Mouse (Mus musculus): ENCODE results near the gene Agps. TPM values are rescaled to one million over a fixed set of nuclear protein-coding genes. Genes with fewer than 3 reads are reported as not detected.

Agps gene
- 10 to 100 TPM; 52.8 to 71.8 TPM for polyA plus RNA-seq (2017; shearing (Covaris generic))

GRCm38 (mm10) chr2:75831881-75832633 lies at the start of gene Agps:
Gene Agps (plus strand): TSS chr2:75832177.

GRCm38 (mm10) chr2:75938117-75939063 lies 106.4 kb downstream of the Agps start, which contains the start of gene Ttc30b:
Gene Ttc30b (minus strand): TSS chr2:75938585.

DNA sequence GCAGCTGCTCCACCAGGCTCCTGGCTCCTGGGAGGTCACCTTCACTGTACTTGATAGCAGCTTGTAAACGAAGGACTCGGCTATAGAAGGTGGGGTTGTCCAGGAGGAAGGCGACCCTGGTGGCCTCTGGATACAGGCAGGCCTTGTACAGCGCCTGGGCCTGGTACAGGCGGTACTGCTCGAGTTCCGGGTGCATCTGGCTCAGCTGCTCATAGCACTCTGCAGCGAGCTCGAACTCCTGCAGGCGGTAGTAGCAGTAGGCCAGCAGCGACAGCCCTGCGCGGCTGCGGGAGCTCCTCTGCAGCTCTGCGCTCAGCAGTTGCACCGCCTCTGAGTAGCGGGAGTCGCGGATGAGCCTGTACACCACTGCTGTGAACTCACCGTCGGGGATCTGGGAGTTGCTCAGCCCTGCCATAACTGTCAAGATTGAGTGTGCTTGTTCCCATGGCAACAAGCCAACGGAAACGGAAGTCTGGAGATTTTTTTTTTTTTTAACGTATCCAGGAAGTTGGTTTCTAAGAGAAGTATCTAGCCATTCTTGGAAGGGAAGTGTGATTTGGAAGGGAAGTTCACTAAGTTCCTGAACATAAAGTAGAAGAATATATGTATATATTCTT lies 145.9 kb downstream of the Agps start, which contains the start of gene Ttc30a2:
Gene Ttc30a2, minus strand, starts transcription at position 419 of the 617 bp plus-strand sequence.

Other genes with a start within 250 kb of the Agps start
- gene Hnrnpa3, start 172.9 kb upstream of the Agps start, polyA plus RNA-seq (2017; shearing (Covaris generic)) = 10 to 100 TPM; 64.1 to 95.6 TPM
- 10 to 100 TPM; 32.5 to 74.2 TPM for gene Nfe2l2, start 127.5 kb upstream of the Agps start, polyA plus RNA-seq (2017; shearing (Covaris generic))
- gene Ttc30b, start 106.4 kb downstream of the Agps start, polyA plus RNA-seq (2017; shearing (Covaris generic)) = 1 to 10 TPM in 1 of 2 experiments, under 1 TPM in 1; 0.91 to 2.8 TPM
- gene Ttc30a2, start 146.0 kb downstream of the Agps start, polyA plus RNA-seq (2017; shearing (Covaris generic)) = not detected
- gene Ttc30a1, start 149.8 kb downstream of the Agps start, polyA plus RNA-seq (2017; shearing (Covaris generic)) = 1 to 10 TPM; 1.0 TPM